Mouse (Mus musculus) embryonic facial prominence, embryonic 15.5 days (tissue): Measurements from ENCODE around the gene Ifna2. TPM values are rescaled to one million over a fixed set of nuclear protein-coding genes. Genes with fewer than 3 reads are reported as not detected.

ENCODE experiments used
- ATAC-seq: fragments of 200-750 bp; cut with Nextera tagmentation; 2 replicates; pipeline ENCODE4 v1.8.0; 2017; ENCODE audit warnings: low read depth, moderate TSS enrichment; ENCODE audit not compliant: insufficient number of reproducible peaks, low FRiP score, low TSS enrichment
- H3K27ac ChIP-seq: fragments of 300-500 bp; sonication (generic); replicated peaks from 2 replicates; pipeline ENCODE4 v1.5.1; 2015; ENCODE audit warnings: mild to moderate bottlenecking, inconsistent platforms
- H3K27me3 ChIP-seq: fragments of 300-500 bp; sonication (generic); 2 replicates; pipeline ENCODE4 v1.6.1; 2015; ENCODE audit warnings: inconsistent platforms
- H3K36me3 ChIP-seq: fragments of 300-500 bp; sonication (generic); 2 replicates; pipeline ENCODE4 v1.6.1; 2015; ENCODE audit warnings: mild to moderate bottlenecking, inconsistent platforms
- H3K4me1 ChIP-seq: fragments of 300-500 bp; sonication (generic); 2 replicates; pipeline ENCODE4 v1.6.1; 2015; ENCODE audit warnings: inconsistent platforms
- H3K4me2 ChIP-seq: fragments of 300-500 bp; sonication (generic); replicated peaks from 2 replicates; pipeline ENCODE4 v1.6.1; 2015; ENCODE audit warnings: mild to moderate bottlenecking, inconsistent platforms
- H3K4me3 ChIP-seq: fragments of 300-500 bp; sonication (generic); replicated peaks from 2 replicates; pipeline ENCODE4 v1.5.1; 2015; ENCODE audit warnings: mild to moderate bottlenecking, inconsistent platforms
- H3K9ac ChIP-seq: fragments of 300-500 bp; sonication (generic); 2 replicates; pipeline ENCODE4 v1.6.1; 2015; ENCODE audit warnings: inconsistent platforms
- H3K9me3 ChIP-seq: fragments of 300-500 bp; sonication (generic); replicated peaks from 2 replicates; pipeline ENCODE4 v1.6.1; 2016; ENCODE audit warnings: inconsistent platforms
- WGBS: fragments of 180-500 bp; shearing (Covaris S2); methylation state at CpG from one replicate; pipeline ENCODE4 v1.1.7; 2015; 5-methylcytosine and 5-hydroxymethylcytosine counted together
- polyA plus RNA-seq: library from polyadenylated mRNA; unstranded; fragments of >200 nt; fragmentation: Nextera tagmentation; extraction: Ambion mirVana; gene quantifications from 2 replicates; pipeline ENCODE4 v1.2.1, GENCODE M21; 2015

Gene Ifna2
- not detected in 2 replicates for polyA plus RNA-seq

DNA sequence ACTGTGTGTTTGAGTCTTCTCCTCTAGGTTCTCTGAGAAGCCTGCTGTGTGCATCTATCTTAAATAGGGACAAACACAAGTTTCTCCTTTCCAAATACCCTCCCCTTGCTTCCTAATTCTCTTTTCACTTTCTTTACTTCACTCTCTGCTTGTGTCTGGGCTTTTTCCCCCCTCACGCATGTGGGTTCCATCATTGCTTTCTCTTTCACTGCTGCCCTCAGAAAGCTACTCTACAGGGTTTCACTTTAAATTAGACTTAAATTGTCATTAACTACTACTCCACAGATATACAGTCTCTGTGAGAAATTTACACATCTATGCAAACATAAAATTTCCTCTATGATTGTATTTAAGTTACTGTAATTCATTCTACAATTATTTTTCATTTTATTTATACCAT lies at the start of gene Ifna2:
Ifna2 (minus strand) TSS at position 101 of the 400 bp plus-strand sequence.
- Histone ChIP-seq H3K27ac (no peak within 1 kb of the TSS), H3K9me3 (no peaks in the 10 kb centered on the region), H3K36me3 (no peaks in the 10 kb centered on the region), H3K4me3 (no peak within 1 kb of the TSS), H3K9ac (no peak within 1 kb of the TSS), H3K27me3 (no peaks in the 10 kb centered on the region), H3K4me1 (no peaks in the 10 kb centered on the region), H3K4me2 (no peak within 1 kb of the TSS)
- 90% methylated on average over 1 of the region's 1 CpGs for WGBS
- ATAC-seq, result no peak

DNA sequence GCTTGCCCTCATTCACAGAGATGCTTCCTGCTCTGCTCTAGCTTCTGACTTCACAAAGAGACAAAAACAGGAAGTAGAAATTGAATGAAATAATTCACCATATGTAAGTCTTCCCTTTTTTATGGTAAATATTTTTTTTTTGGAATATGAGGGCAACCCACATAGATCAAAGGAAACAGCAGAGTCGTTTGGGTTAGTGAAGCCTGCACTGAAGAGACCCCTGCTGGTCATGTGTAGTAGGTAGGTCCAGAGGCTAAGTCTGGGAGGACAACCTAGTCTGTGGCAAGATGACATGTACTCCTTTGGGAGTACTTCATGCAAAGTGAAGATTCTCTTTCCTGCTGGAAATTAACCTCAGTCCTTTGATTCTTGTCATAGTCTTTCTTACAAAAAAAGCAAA lies 43.6 kb upstream of the Ifna2 start:
- Histone ChIP-seq H3K27ac (no peak overlapping the region), H3K4me3 (no peak overlapping the region), H3K4me1 (no peaks in the 10 kb centered on the region), H3K4me2 (no peak overlapping the region), H3K27me3 (no peaks in the 10 kb centered on the region), H3K9me3 (no peaks in the 10 kb centered on the region), H3K36me3 (no peaks in the 10 kb centered on the region), H3K9ac (no peak overlapping the region)
- 3% methylated on average over 1 of the region's 1 CpGs for WGBS
- ATAC-seq, result no peak

GRCm38 (mm10) chr4:88726727-88727126 lies 43.0 kb upstream of the Ifna2 start:
- Histone ChIP-seq H3K4me3 (no peak overlapping the region), H3K27me3 (no peaks in the 10 kb centered on the region), H3K4me1 (no peaks in the 10 kb centered on the region), H3K9me3 (no peaks in the 10 kb centered on the region), H3K4me2 (no peak overlapping the region), H3K36me3 (no peaks in the 10 kb centered on the region), H3K27ac (no peak overlapping the region), H3K9ac (no peak overlapping the region)
- WGBS, result 80% methylated on average over 6 of the region's 6 CpGs
- no peak for ATAC-seq

DNA sequence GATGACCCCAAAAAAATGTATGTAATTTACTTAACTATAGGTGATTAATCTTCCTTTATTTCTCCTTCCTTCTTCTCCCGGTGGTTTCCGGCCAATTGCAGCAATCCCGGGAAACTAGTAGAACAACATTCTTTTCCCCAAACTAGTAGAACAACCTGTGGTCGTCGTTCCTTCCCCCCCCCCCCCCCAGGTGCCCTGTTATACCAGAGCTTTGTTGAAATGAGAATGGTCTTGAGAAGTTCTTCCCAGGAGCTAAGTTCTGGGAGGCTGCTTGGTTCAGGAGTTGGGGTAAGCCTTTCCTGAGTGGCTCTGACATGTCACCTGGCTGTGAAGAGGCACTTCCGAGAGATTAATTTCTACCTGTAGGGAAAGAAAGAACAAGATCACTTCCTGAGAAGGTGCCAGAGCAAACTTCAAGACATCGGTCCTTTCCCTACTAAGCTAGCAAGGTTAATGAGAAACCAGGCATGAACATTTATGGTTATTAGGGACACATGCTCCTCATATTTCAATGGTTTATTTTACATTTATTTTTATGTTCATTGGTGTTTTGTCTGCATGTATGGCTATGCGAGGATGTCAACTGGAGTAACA lies 39.9 kb upstream of the Ifna2 start:
- Histone ChIP-seq H3K36me3 (peaks cover 8% of the 10 kb centered on the region), H3K4me2 (no peak overlapping the region), H3K4me1 (peaks cover 19% of the 10 kb centered on the region), H3K27ac (0 out of 2 replicates have a peak overlapping the region, but pooled peaks have one; percentile 12), H3K9ac (no peak overlapping the region), H3K9me3 (no peaks in the 10 kb centered on the region), H3K27me3 (no peaks in the 10 kb centered on the region), H3K4me3 (no peak overlapping the region)
- WGBS, result 46% methylated on average over 8 of the region's 8 CpGs
- ATAC-seq, result no peak

DNA sequence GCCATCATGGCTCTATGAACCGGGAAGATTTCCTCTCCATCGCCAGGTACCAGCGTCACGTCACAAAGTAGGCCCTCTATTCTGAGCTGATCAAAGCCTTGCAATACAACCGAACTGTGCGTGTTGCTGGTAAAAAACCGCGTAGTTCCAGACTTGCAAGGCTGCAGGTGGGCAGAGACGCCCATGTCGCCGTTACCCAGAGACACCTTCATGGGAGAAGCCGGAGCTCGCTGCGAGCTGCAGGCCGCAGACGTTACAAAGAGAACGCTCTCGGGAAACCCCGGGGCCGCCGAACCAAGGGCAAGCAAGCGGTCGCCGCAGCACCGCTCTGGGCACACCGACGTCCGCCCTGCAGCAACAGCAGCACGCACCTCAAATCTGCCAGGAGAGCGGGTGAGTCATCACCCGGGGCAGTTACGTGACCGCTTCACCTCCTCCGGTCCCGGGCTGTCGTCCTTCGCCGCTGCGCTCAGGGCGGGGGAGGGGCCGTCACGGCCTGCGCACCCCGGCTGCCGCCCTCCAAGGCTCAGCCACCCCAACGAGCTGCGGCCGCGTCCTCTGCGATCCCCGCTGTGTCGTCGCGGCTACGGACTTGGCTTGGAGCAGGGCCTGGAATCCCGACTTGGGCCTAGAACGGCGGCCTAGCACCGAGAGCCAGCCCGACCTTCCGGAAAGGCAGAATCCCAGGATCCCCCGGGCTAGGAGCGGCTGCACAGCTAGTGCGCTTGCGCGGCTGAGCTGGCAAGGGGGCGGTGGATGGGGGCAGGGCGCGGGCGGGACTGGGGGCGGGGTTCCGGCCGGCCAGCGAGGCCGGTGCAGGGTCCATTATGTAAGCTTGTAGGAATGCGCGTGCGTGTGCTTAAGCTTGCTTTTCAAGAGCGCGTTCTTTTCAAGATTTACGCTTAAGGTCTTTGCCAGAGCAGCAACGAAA lies 38.3 kb upstream of the Ifna2 start, which contains the start of the genes Gm26566 and Klhl9:
Gm26566 (plus strand) TSS at position 15 of the 931 bp plus-strand sequence.
Klhl9 (minus strand) TSS at position 675 of the 931 bp plus-strand sequence.
- H3K36me3 ChIP-seq, result peaks cover 8% of the 10 kb centered on the region
- H3K9me3 ChIP-seq, result no peaks in the 10 kb centered on the region
- peak; percentile 99 for ATAC-seq
- no peaks in the 10 kb centered on the region for H3K27me3 ChIP-seq
- WGBS, result under 1% methylated on average over 82 of the region's 82 CpGs
- H3K4me1 ChIP-seq, result peaks cover 19% of the 10 kb centered on the region
- peak within 1 kb of the TSS; percentile 96 for H3K9ac ChIP-seq
- H3K27ac ChIP-seq, result peak within 1 kb of the TSS; percentile 98
- peak within 1 kb of the TSS; percentile 88 for H3K4me3 ChIP-seq
- H3K4me2 ChIP-seq, result peak within 1 kb of the TSS; percentile 57

GRCm38 (mm10) chr4:88718715-88719114 lies 35.0 kb upstream of the Ifna2 start:
- 18% methylated on average over 1 of the region's 1 CpGs for WGBS
- H3K9ac ChIP-seq, result no peak overlapping the region
- ATAC-seq, result no peak

DNA sequence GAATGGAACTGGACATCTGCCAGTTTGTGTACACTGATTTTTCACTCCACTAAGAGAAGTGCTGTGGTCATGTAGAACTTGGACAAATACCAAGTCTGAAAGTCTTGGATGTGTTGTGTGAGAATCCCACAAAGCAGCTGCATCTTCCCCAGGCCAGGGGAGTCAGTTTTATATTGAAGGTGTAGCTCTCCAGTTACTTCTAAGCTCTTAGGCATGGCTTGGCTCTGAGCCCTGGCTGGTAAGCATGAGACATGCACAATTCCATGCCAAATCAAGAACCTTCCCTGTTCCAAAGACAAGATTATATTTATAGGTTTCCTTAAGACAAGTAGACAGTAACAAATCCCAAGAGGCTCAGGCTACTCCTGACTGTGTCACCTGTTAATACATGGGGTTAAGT lies 31.3 kb upstream of the Ifna2 start:
- peaks cover 6% of the 10 kb centered on the region for H3K4me1 ChIP-seq

More at GRCm38 (mm10) chr4:88718715-88719114, 35.0 kb upstream of the Ifna2 start:
- Histone ChIP-seq H3K27me3 (no peaks in the 10 kb centered on the region), H3K4me1 (peaks cover 19% of the 10 kb centered on the region), H3K4me2 (peak overlapping the region; percentile 49), H3K36me3 (peaks cover 25% of the 10 kb centered on the region), H3K4me3 (peak overlapping the region; percentile 30), H3K9me3 (no peaks in the 10 kb centered on the region), H3K27ac (no peak overlapping the region)

GRCm38 (mm10) chr4:88714281-88714680 lies 30.6 kb upstream of the Ifna2 start:
- WGBS, result 66% methylated on average over 1 of the region's 1 CpGs
- no peak for ATAC-seq

More for the DNA sequence above, 31.3 kb upstream of the Ifna2 start:
- Histone ChIP-seq H3K9ac (no peak overlapping the region), H3K4me2 (no peak overlapping the region), H3K27ac (no peak overlapping the region), H3K36me3 (peaks cover 20% of the 10 kb centered on the region), H3K4me3 (no peak overlapping the region), H3K27me3 (no peaks in the 10 kb centered on the region), H3K9me3 (no peaks in the 10 kb centered on the region)
- ATAC-seq, result no peak

DNA sequence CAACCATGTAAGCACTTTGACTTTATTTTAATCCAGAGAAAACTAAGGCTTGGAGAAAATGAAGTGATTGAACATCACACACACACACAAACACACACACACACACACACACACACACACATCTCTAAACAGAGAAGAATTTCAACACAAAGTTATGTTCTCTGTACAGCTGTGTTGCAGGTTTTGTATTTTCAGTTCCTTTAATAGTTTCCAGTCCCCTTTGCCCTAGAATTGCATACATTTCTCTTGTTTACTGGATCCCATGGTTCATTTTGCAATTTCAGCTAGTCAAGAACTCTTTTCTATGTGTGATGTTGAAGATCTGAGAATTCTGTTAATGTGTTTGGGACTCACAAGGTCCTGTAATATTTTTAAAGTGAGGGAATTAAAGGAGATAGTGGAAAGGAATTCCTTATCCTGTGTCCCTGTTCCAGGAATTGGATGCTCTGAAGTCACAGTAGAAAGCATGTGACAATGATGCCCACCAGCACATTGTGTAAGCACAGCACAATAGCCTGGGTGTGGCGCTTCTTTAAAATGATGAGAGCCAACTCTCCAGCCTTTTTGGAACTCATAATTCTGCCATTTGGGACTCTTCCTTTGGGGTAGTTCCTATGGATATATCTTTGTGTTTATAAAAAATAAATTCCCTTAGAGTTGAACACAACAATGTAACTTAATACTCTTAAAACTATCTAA lies 23.6 kb upstream of the Ifna2 start:
- WGBS, result 82% methylated on average over 1 of the region's 1 CpGs
- no peaks in the 10 kb centered on the region for H3K36me3 ChIP-seq
- H3K9me3 ChIP-seq, result no peaks in the 10 kb centered on the region
- no peak overlapping the region for H3K9ac ChIP-seq
- H3K4me2 ChIP-seq, result no peak overlapping the region
- no peak for ATAC-seq
- H3K27ac ChIP-seq, result no peak overlapping the region
- H3K27me3 ChIP-seq, result no peaks in the 10 kb centered on the region
- no peak overlapping the region for H3K4me3 ChIP-seq
- no peaks in the 10 kb centered on the region for H3K4me1 ChIP-seq

More at GRCm38 (mm10) chr4:88714281-88714680, 30.6 kb upstream of the Ifna2 start:
- Histone ChIP-seq H3K9me3 (no peaks in the 10 kb centered on the region), H3K27ac (no peak overlapping the region), H3K4me3 (no peak overlapping the region), H3K4me1 (0 out of 2 replicates have a peak, but pooled peaks cover 4% of the 10 kb centered on the region), H3K36me3 (peaks cover 19% of the 10 kb centered on the region; the same call in 1 of the 2 replicates), H3K9ac (no peak overlapping the region), H3K4me2 (no peak overlapping the region), H3K27me3 (no peaks in the 10 kb centered on the region)

DNA sequence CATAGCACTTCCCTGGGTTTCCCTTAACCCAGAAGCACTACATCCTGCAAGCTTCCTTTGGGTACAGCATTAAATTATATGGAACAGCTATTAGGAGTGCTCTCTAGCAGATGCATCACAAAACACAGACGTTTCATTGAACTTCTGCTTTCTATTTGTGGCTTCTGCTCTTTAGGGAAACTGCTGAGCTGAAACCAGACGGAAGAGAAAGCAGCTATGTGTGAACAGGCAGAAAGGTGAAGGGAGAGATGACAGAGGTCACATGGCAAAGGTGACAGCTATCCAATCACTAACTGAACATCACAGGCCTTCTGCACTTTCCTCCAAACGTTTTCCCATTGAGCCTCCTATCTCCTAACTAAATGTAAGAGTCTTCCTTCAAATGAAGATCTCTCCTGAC lies 22.2 kb upstream of the Ifna2 start:
- Histone ChIP-seq H3K9ac (no peak overlapping the region), H3K27me3 (no peaks in the 10 kb centered on the region), H3K4me3 (no peak overlapping the region), H3K27ac (no peak overlapping the region), H3K4me1 (no peaks in the 10 kb centered on the region), H3K9me3 (no peaks in the 10 kb centered on the region), H3K36me3 (no peaks in the 10 kb centered on the region), H3K4me2 (no peak overlapping the region)
- no peak for ATAC-seq
- WGBS, result 24% methylated on average over 3 of the region's 3 CpGs

GRCm38 (mm10) chr4:88699301-88699700 lies 15.6 kb upstream of the Ifna2 start:
- H3K4me3 ChIP-seq, result no peak overlapping the region
- ATAC-seq, result no peak
- H3K36me3 ChIP-seq, result no peaks in the 10 kb centered on the region
- H3K4me2 ChIP-seq, result no peak overlapping the region
- 0 out of 2 replicates have a peak, but pooled peaks cover 4% of the 10 kb centered on the region for H3K27me3 ChIP-seq
- H3K4me1 ChIP-seq, result no peaks in the 10 kb centered on the region
- no peak overlapping the region for H3K27ac ChIP-seq
- no peak overlapping the region for H3K9ac ChIP-seq
- H3K9me3 ChIP-seq, result no peaks in the 10 kb centered on the region
- 43% methylated on average over 1 of the region's 1 CpGs for WGBS
